Mouse (Mus musculus) ovary, postnatal 14 days (tissue): Measurements from ENCODE around the gene Limch1.

ENCODE experiments used
- DNase-seq: peaks from one replicate; pipeline ENCODE4 v3.0.0; 2022; ENCODE audit warnings: low spot score

Limch1 gene

GRCm38 (mm10) chr5:66746761-66747160, 1.1 kb downstream of the Limch1 start:
- no peak for DNase-seq

GRCm38 (mm10) chr5:66747761-66748430, 2.3 kb downstream of the Limch1 start:
- no peak for DNase-seq

GRCm38 (mm10) chr5:66748448-66749115, 3.0 kb downstream of the Limch1 start:
- DNase-seq: no peak

- DNase-seq: no peak
Measured at GRCm38 (mm10) chr5:66750641-66751040, 5.0 kb downstream of the Limch1 start.

GRCm38 (mm10) chr5:66751332-66751980, 5.8 kb downstream of the Limch1 start:
- no peak for DNase-seq

GRCm38 (mm10) chr5:66753620-66754019, 8.0 kb downstream of the Limch1 start:
- DNase-seq: no peak

- DNase-seq: no peak
Measured at GRCm38 (mm10) chr5:66756821-66757705, 11.4 kb downstream of the Limch1 start.

- DNase-seq: no peak
Measured at GRCm38 (mm10) chr5:66757706-66758237, 12.1 kb downstream of the Limch1 start.

- no peak for DNase-seq
Measured at GRCm38 (mm10) chr5:66759354-66759753, 13.7 kb downstream of the Limch1 start.

- DNase-seq: no peak
Measured at GRCm38 (mm10) chr5:66760747-66761146, 15.1 kb downstream of the Limch1 start.

- no peak for DNase-seq
Measured at GRCm38 (mm10) chr5:66762006-66762405, 16.4 kb downstream of the Limch1 start.

- no peak for DNase-seq
Measured at GRCm38 (mm10) chr5:66764129-66764528, 18.5 kb downstream of the Limch1 start.

GRCm38 (mm10) chr5:66765911-66766310, 20.3 kb downstream of the Limch1 start:
- DNase-seq: no peak

GRCm38 (mm10) chr5:66768034-66768433, 22.4 kb downstream of the Limch1 start:
- no peak for DNase-seq

GRCm38 (mm10) chr5:66769070-66769469, 23.4 kb downstream of the Limch1 start:
- no peak for DNase-seq

GRCm38 (mm10) chr5:66769558-66769957, 23.9 kb downstream of the Limch1 start:
- DNase-seq: no peak

GRCm38 (mm10) chr5:66777999-66778710, 32.5 kb downstream of the Limch1 start:
- no peak for DNase-seq

GRCm38 (mm10) chr5:66780371-66780770, 34.7 kb downstream of the Limch1 start:
- DNase-seq: no peak

- DNase-seq: no peak
Measured at GRCm38 (mm10) chr5:66781507-66781906, 35.9 kb downstream of the Limch1 start.

GRCm38 (mm10) chr5:66782851-66783250, 37.2 kb downstream of the Limch1 start:
- no peak for DNase-seq

GRCm38 (mm10) chr5:66784624-66785361, 39.2 kb downstream of the Limch1 start:
- no peak for DNase-seq
